Mouse (Mus musculus) bone marrow macrophage, adult 2 months (primary cell): ENCODE data around the gene Gm45213.

Experiments used
- CTCF ChIP-seq: IDR thresholded peaks from 2 replicates; pipeline ENCODE4 v1.5.1; 2012; ENCODE audit warnings: low read depth, mild to moderate bottlenecking, low read length, moderate library complexity
- POLR2A ChIP-seq: IDR thresholded peaks from 2 replicates; pipeline ENCODE4 v1.6.1; 2012; ENCODE audit warnings: mild to moderate bottlenecking, low read depth, low read length, borderline replicate concordance

GRCm38 (mm10) chr7:66036809-66037208, 6.6 kb upstream of the Gm45213 start:
- no peak for TF ChIP-seq CTCF
- TF ChIP-seq POLR2A, result no peak
